Mouse (Mus musculus) C2C12 (cell line): ENCODE data around the gene Diras1. TPM values are rescaled to one million over a fixed set of nuclear protein-coding genes. Genes with fewer than 3 reads are reported as not detected.

Source experiments
- H3K27me3 ChIP-seq: one replicate; pipeline ENCODE4 v1.6.1; 2011; ENCODE audit not compliant: control insufficient read depth, insufficient read depth, insufficient read length
- H3K36me3 ChIP-seq: one replicate; pipeline ENCODE4 v1.6.1; 2011; ENCODE audit not compliant: control insufficient read depth, insufficient read depth
- H3K4me3 ChIP-seq: one replicate; pipeline ENCODE4 v1.5.1; 2011; ENCODE audit warnings: mild to moderate bottlenecking, control low read depth; ENCODE audit not compliant: poor library complexity, insufficient read depth, severe bottlenecking
- H3K79me2 ChIP-seq: one replicate; pipeline ENCODE4 v1.6.1; 2011; ENCODE audit not compliant: control insufficient read depth, insufficient read depth
- H3K79me3 ChIP-seq: one replicate; pipeline ENCODE4 v1.6.1; 2011; ENCODE audit warnings: low read depth, control low read depth
- H3ac ChIP-seq: one replicate; pipeline ENCODE3; 2011; ENCODE audit warnings: low read depth; ENCODE audit not compliant: control insufficient read depth, insufficient read length
- CEBPB ChIP-seq: IDR thresholded peaks from one replicate; pipeline ENCODE4 v1.6.1; 2011; ENCODE audit warnings: low read depth, mild to moderate bottlenecking, control low read depth, moderate library complexity
- CTCF ChIP-seq: IDR thresholded peaks from one replicate; pipeline ENCODE4 v1.5.1; 2011; ENCODE audit not compliant: control insufficient read depth, insufficient read depth, insufficient read length
- FOSL1 ChIP-seq: IDR thresholded peaks from one replicate; pipeline ENCODE4 v1.8.0; 2011; ENCODE audit warnings: mild to moderate bottlenecking, low read length; ENCODE audit not compliant: poor library complexity, insufficient read depth, severe bottlenecking
- MAX ChIP-seq: IDR thresholded peaks from one replicate; pipeline ENCODE4 v1.6.1; 2011; ENCODE audit warnings: mild to moderate bottlenecking, control low read depth
- MYOD1 ChIP-seq: IDR thresholded peaks from one replicate; pipeline ENCODE4 v1.6.1; 2011; ENCODE audit warnings: low read depth; ENCODE audit not compliant: control insufficient read depth, insufficient read length
- MYOG ChIP-seq: IDR thresholded peaks from one replicate; pipeline ENCODE4 v1.6.1; 2011; ENCODE audit not compliant: control insufficient read depth, insufficient read length; ENCODE audit errors: extremely low read depth
- USF1 ChIP-seq: IDR thresholded peaks from one replicate; pipeline ENCODE4 v1.6.1; 2011; ENCODE audit warnings: low read depth, mild to moderate bottlenecking, control low read depth, moderate library complexity
- polyA plus RNA-seq: library from polyadenylated mRNA; unstranded; fragments of >200 nt; fragmentation: generic; extraction: Trizol; gene quantifications from one replicate; pipeline ENCODE4 v1.2.1, GENCODE M21; 2012; ENCODE audit warnings: missing spikeins

Gene Diras1
- polyA plus RNA-seq, 1 experiment: 0.28 TPM

DNA sequence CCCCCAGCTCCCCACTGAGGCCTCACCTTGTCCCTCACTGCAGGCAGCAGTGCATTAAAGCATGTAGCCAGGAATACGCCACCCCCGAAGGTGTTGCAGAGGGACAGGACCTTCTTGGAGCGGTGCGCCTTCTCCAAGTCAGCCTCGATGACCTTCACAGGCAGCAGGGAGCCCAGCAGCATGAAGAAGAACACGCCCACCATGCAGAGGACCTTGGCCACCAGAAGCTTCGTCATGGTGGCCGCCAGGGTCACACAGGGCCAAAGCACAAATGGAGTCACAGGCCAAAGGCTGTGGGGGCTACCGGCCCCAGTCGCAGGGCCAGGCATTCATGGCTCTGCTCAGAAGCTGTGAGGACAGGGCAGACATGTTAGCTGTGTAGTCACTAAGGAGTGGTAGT, 8.1 kb upstream of the Diras1 start:
- no peak for TF ChIP-seq FOSL1
- no peak for TF ChIP-seq MYOG
- no peak for TF ChIP-seq USF1
- TF ChIP-seq MYOD1: no peak
- no peak for TF ChIP-seq MAX
- no peak for TF ChIP-seq CEBPB
- no peak for TF ChIP-seq CTCF
- no peaks in the 10 kb centered on the region for H3K79me3 ChIP-seq
- H3K27me3 ChIP-seq: no peaks in the 10 kb centered on the region

GRCm38 (mm10) chr10:81029031-81029430, 3.6 kb upstream of the Diras1 start:
- Histone ChIP-seq H3K4me3 (no peak overlapping the region), H3K27me3 (no peaks in the 10 kb centered on the region), H3K79me2 (no peaks in the 10 kb centered on the region), H3ac (no peak overlapping the region), H3K79me3 (no peaks in the 10 kb centered on the region), H3K36me3 (no peaks in the 10 kb centered on the region)
- TF ChIP-seq FOSL1 (no peak), CEBPB (no peak), MYOG (no peak), MAX (no peak), CTCF (no peak), MYOD1 (no peak), USF1 (no peak)

More for the DNA sequence above, 8.1 kb upstream of the Diras1 start:
- H3ac ChIP-seq: peak overlapping the region; percentile 19
- H3K4me3 ChIP-seq: no peak overlapping the region
- no peaks in the 10 kb centered on the region for H3K79me2 ChIP-seq
- H3K36me3 ChIP-seq: no peaks in the 10 kb centered on the region

GRCm38 (mm10) chr10:81028219-81028618, 2.8 kb upstream of the Diras1 start:
- Histone ChIP-seq H3K4me3 (no peak overlapping the region), H3K27me3 (no peaks in the 10 kb centered on the region), H3K36me3 (no peaks in the 10 kb centered on the region), H3K79me3 (no peaks in the 10 kb centered on the region), H3ac (no peak overlapping the region), H3K79me2 (no peaks in the 10 kb centered on the region)
- TF ChIP-seq CTCF: no peak
- no peak for TF ChIP-seq USF1
- no peak for TF ChIP-seq FOSL1
- no peak for TF ChIP-seq MYOD1
- TF ChIP-seq CEBPB: no peak
- no peak for TF ChIP-seq MAX
- no peak for TF ChIP-seq MYOG

DNA sequence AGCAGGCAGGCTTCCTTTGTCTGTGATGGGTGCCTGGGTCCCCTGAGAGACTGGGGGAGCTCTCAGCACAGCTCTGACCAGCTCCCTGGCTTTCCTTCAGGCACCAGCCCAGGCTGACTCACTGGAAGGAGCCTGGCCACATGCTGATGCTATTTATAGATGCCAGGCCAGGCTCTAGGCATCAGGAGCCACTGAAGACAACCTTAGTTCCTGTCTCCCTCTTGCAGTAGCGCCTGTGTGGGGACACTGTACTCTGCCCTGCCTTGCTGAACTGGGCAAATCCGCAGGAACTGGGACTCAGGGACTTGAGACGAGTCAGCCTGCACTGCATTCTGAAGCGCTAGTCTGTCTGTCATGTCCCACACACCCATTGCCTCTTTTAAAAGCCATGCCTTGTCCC, 1.9 kb upstream of the Diras1 start:
- no peaks in the 10 kb centered on the region for H3K36me3 ChIP-seq
- no peak overlapping the region for H3K4me3 ChIP-seq
- TF ChIP-seq USF1: peak; percentile 23
- TF ChIP-seq FOSL1: no peak
- peak; percentile 77 for TF ChIP-seq MAX
- no peaks in the 10 kb centered on the region for H3K79me3 ChIP-seq
- no peaks in the 10 kb centered on the region for H3K79me2 ChIP-seq
- H3K27me3 ChIP-seq: no peaks in the 10 kb centered on the region
- peak overlapping the region; percentile 55 for H3ac ChIP-seq

DNA sequence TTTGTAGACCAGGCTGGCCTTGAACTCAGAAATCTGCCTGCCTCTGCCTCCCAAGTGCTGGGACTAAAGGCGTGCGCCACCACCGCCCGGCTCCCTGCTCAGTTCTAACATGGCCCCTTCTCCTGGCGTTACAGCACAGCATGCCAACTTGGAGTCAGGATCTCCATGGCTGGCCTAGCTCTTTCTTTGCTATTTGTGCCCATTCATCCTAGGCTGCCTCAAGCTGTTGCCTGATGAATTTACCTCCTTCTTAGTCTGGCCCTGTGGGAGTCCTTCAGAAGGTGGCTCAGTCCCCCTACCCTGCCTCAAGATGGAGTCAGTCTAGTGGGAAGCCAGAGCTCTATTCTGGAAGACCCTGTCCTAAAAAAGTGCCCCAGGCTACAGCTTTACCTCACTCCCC, 1.4 kb upstream of the Diras1 start:
- peaks cover 2% of the 10 kb centered on the region for H3K27me3 ChIP-seq

DNA sequence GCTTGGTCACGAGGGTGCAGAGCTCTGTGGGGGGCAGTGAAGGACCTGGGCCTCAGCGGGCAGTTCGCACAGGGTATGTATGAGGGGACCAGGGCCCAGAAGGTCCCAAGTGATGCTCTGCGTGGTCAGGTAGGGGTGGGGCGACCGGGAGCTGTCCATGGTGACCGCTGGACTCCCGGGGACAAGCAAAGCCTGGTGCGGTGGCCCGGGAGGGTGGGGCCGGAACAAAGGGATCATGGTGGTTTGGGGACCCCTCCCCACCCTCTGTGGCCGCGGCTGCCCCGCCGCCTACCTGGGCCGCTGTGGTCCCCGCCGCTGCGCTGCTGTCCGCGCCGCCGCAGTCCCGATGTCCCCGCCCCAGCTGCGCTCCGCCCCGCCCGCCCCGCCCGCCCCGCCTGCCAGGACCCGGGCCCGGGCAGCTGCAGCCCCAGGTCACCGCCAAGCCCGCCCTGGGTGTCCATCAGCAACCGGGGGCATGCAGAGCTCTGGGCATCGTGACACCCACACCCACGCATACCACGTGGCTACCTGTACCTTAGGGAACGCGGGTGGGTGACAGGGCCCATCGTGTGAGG, 328 bp downstream of the Diras1 start:
- TF ChIP-seq MAX: no peak
- TF ChIP-seq CEBPB: no peak
- no peak for TF ChIP-seq CTCF
- no peak for TF ChIP-seq USF1
- TF ChIP-seq MYOG: no peak
- no peak for TF ChIP-seq FOSL1
- TF ChIP-seq MYOD1: no peak
- Histone ChIP-seq H3K4me3 (no peak overlapping the region), H3K27me3 (peaks cover 3% of the 10 kb centered on the region), H3K79me2 (no peaks in the 10 kb centered on the region), H3K36me3 (no peaks in the 10 kb centered on the region), H3K79me3 (no peaks in the 10 kb centered on the region), H3ac (peak overlapping the region; percentile 20)

More for the DNA sequence above, 1.4 kb upstream of the Diras1 start:
- Histone ChIP-seq H3ac (no peak overlapping the region), H3K79me3 (no peaks in the 10 kb centered on the region), H3K36me3 (no peaks in the 10 kb centered on the region), H3K79me2 (no peaks in the 10 kb centered on the region), H3K4me3 (no peak overlapping the region)
- no peak for TF ChIP-seq MYOG
- no peak for TF ChIP-seq FOSL1
- TF ChIP-seq MAX: no peak
- no peak for TF ChIP-seq CTCF
- no peak for TF ChIP-seq CEBPB
- TF ChIP-seq USF1: no peak
- no peak for TF ChIP-seq MYOD1
